Mouse (Mus musculus) MEL (cell line): ENCODE measurements at regions not wholly inside any gene's neighbourhood (a gene's known extent, or its start where the extent isn't known, plus 50 kb on each side); places are given as distances from the start of the nearest gene placed in this dataset.

Experiments used
- DNase-seq: peaks from one replicate; pipeline ENCODE4 v3.0.0; 2011; ENCODE audit warnings: low read depth, low spot score
- H3K27ac ChIP-seq: 2 replicates; pipeline ENCODE4 v1.5.1; 2012; ENCODE audit warnings: low read depth, mild to moderate bottlenecking, control low read depth, low read length, moderate library complexity; ENCODE audit not compliant: control insufficient read depth
- H3K27me3 ChIP-seq, 2 experiments: fragments of 150-350 bp in 1 of 2; sonication (generic) in 1 of 2; 2 replicates each; pipeline ENCODE4 v1.6.1; 2012; ENCODE audit warnings: low read length in 2 of 2, mild to moderate bottlenecking in 2 of 2, improper control_type of control experiment in 1 of 2, moderate library complexity in 1 of 2; ENCODE audit not compliant: insufficient read depth in 2 of 2, control insufficient read depth in 1 of 2
- H3K36me3 ChIP-seq, 2 experiments: 2 replicates each; pipeline ENCODE4 v1.6.1; 2012 to 2014; ENCODE audit warnings: low read length in 2 of 2, improper control_type of control experiment in 1 of 2, inconsistent platforms in 1 of 2, mild to moderate bottlenecking in 1 of 2; ENCODE audit not compliant: insufficient read depth in 2 of 2, control insufficient read depth in 1 of 2
- H3K4me1 ChIP-seq, 2 experiments: fragments of 150-350 bp in 1 of 2; sonication (generic) in 1 of 2; 2 replicates each; pipeline ENCODE4 v1.6.1; 2012; ENCODE audit warnings: low read length in 2 of 2, improper control_type of control experiment in 1 of 2, mild to moderate bottlenecking in 1 of 2; ENCODE audit not compliant: insufficient read depth in 2 of 2, control insufficient read depth in 1 of 2
- H3K4me3 ChIP-seq, 2 experiments: fragments of 150-350 bp in 1 of 2; sonication (generic) in 1 of 2; 2 replicates each; pipeline ENCODE4 v1.5.1; 2012; ENCODE audit warnings: low read depth in 2 of 2, low read length in 2 of 2, mild to moderate bottlenecking in 2 of 2, moderate library complexity in 2 of 2, control low read depth in 1 of 2, improper control_type of control experiment in 1 of 2; ENCODE audit not compliant: control insufficient read depth in 1 of 2, insufficient read depth in 1 of 2
- H3K79me2 ChIP-seq: 2 replicates; pipeline ENCODE4 v1.6.1; 2012; ENCODE audit warnings: mild to moderate bottlenecking, low read length, moderate library complexity; ENCODE audit not compliant: control insufficient read depth, poor library complexity, insufficient read depth
- H3K9ac ChIP-seq: 2 replicates; pipeline ENCODE4 v1.6.1; 2012; ENCODE audit warnings: low read depth, mild to moderate bottlenecking, control low read depth, low read length, moderate library complexity; ENCODE audit not compliant: control insufficient read depth, poor library complexity, severe bottlenecking
- H3K9me3 ChIP-seq: fragments of 150-350 bp; sonication (generic); replicated peaks from 2 replicates; pipeline ENCODE4 v1.6.1; 2012; ENCODE audit warnings: mild to moderate bottlenecking, low read length, improper control_type of control experiment, moderate library complexity; ENCODE audit not compliant: insufficient read depth
- BHLHE40 ChIP-seq: IDR thresholded peaks from 2 replicates; pipeline ENCODE4 v1.6.1; 2012; ENCODE audit warnings: low read depth, mild to moderate bottlenecking, inconsistent platforms, low read length, improper control_type of control experiment, borderline replicate concordance
- CTCF ChIP-seq, 3 experiments: IDR thresholded peaks in 2 of 3; conservative IDR thresholded peaks in 1 of 3; 2 replicates each; pipeline ENCODE4 v1.5.1; 2011 to 2012; ENCODE audit warnings: low read length in 3 of 3, low read depth in 2 of 3, mild to moderate bottlenecking in 2 of 3, improper control_type of control experiment in 1 of 3, inconsistent platforms in 1 of 3, mixed read lengths in 1 of 3, moderate library complexity in 1 of 3; ENCODE audit not compliant: control insufficient read depth in 1 of 3, insufficient read depth in 1 of 3, poor library complexity in 1 of 3, severe bottlenecking in 1 of 3
- E2F4 ChIP-seq: IDR thresholded peaks from 2 replicates; pipeline ENCODE4 v1.6.1; 2011; ENCODE audit warnings: low read depth, low read length, improper control_type of control experiment, borderline replicate concordance
- ELF1 ChIP-seq: IDR thresholded peaks from 2 replicates; pipeline ENCODE4 v1.6.1; 2014; ENCODE audit warnings: low read depth, mild to moderate bottlenecking, inconsistent platforms, low read length, improper control_type of control experiment, moderate library complexity
- EP300 ChIP-seq, 2 experiments: IDR thresholded peaks; 2 replicates each; pipeline ENCODE4 v1.6.1; 2011; ENCODE audit warnings: improper control_type of control experiment in 2 of 2, low read length in 2 of 2, low read depth in 1 of 2, mild to moderate bottlenecking in 1 of 2
- ETS1 ChIP-seq: IDR thresholded peaks from 2 replicates; pipeline ENCODE4 v1.6.1; 2012; ENCODE audit warnings: low read depth, mild to moderate bottlenecking, inconsistent platforms, low read length, improper control_type of control experiment, moderate library complexity
- HCFC1 ChIP-seq: IDR thresholded peaks from 2 replicates; pipeline ENCODE4 v1.6.1; 2012; ENCODE audit warnings: low read depth, mild to moderate bottlenecking, inconsistent platforms, low read length, improper control_type of control experiment, moderate library complexity
- JUND ChIP-seq: IDR thresholded peaks from 2 replicates; pipeline ENCODE4 v1.6.1; 2011; ENCODE audit warnings: low read depth, mild to moderate bottlenecking, improper control_type of control experiment, low read length
- KAT2A ChIP-seq: conservative IDR thresholded peaks from 2 replicates; pipeline ENCODE4 v1.6.1; 2012; ENCODE audit warnings: low read depth, low read length, improper control_type of control experiment, inconsistent platforms
- MAFK ChIP-seq: IDR thresholded peaks from 2 replicates; pipeline ENCODE4 v1.6.1; 2011; ENCODE audit warnings: low read depth, mild to moderate bottlenecking, low read length, improper control_type of control experiment, borderline replicate concordance
- MAX ChIP-seq: IDR thresholded peaks from 2 replicates; pipeline ENCODE4 v1.6.1; 2011; ENCODE audit warnings: low read length, improper control_type of control experiment
- MAZ ChIP-seq: IDR thresholded peaks from 2 replicates; pipeline ENCODE4 v1.6.1; 2012; ENCODE audit warnings: low read depth, mild to moderate bottlenecking, inconsistent platforms, low read length, improper control_type of control experiment
- MXI1 ChIP-seq: IDR thresholded peaks from 2 replicates; pipeline ENCODE4 v1.6.1; 2011; ENCODE audit warnings: mild to moderate bottlenecking, low read depth, low read length, improper control_type of control experiment
- MYB ChIP-seq: IDR thresholded peaks from 2 replicates; pipeline ENCODE4 v1.6.1; 2011; ENCODE audit warnings: mild to moderate bottlenecking, low read depth, low read length, improper control_type of control experiment
- MYC ChIP-seq: IDR thresholded peaks from 2 replicates; pipeline ENCODE4 v1.6.1; 2011; ENCODE audit warnings: low read depth, mild to moderate bottlenecking, low read length, improper control_type of control experiment, moderate library complexity
- NELFE ChIP-seq: IDR thresholded peaks from 2 replicates; pipeline ENCODE4 v1.6.1; 2011; ENCODE audit warnings: low read depth, low read length, improper control_type of control experiment
- NRF1 ChIP-seq: IDR thresholded peaks from 2 replicates; pipeline ENCODE4 v1.6.1; 2014; ENCODE audit warnings: low read depth, mild to moderate bottlenecking, inconsistent platforms, low read length, improper control_type of control experiment, moderate library complexity; ENCODE audit not compliant: poor library complexity, insufficient read depth, severe bottlenecking
- POLR2AphosphoS5 ChIP-seq: IDR thresholded peaks from 2 replicates; pipeline ENCODE4 v1.6.1; 2012; ENCODE audit warnings: low read depth, borderline replicate concordance, mild to moderate bottlenecking, inconsistent platforms, low read length, moderate library complexity, mixed read lengths
- RAD21 ChIP-seq: IDR thresholded peaks from 2 replicates; pipeline ENCODE4 v1.6.1; 2011; ENCODE audit warnings: mild to moderate bottlenecking, low read depth, low read length, improper control_type of control experiment
- RCOR1 ChIP-seq: IDR thresholded peaks from 2 replicates; pipeline ENCODE4 v1.6.1; 2012; ENCODE audit warnings: low read depth, mild to moderate bottlenecking, inconsistent platforms, low read length, improper control_type of control experiment
- SMC3 ChIP-seq: IDR thresholded peaks from 2 replicates; pipeline ENCODE4 v1.6.1; 2011; ENCODE audit warnings: low read depth, low read length, improper control_type of control experiment
- TAL1 ChIP-seq: IDR thresholded peaks from 2 replicates; pipeline ENCODE4 v1.6.1; 2012; ENCODE audit warnings: mild to moderate bottlenecking, inconsistent platforms, low read length, moderate library complexity, mixed read lengths
- TBP ChIP-seq: IDR thresholded peaks from 2 replicates; pipeline ENCODE4 v1.8.0; 2011; ENCODE audit warnings: low read depth, low read length, improper control_type of control experiment
- USF1 ChIP-seq: IDR thresholded peaks from 2 replicates; pipeline ENCODE4 v1.6.1; 2014; ENCODE audit warnings: low read depth, mild to moderate bottlenecking, inconsistent platforms, low read length, improper control_type of control experiment, moderate library complexity
- USF2 ChIP-seq, 2 experiments: IDR thresholded peaks; 2 replicates each; pipeline ENCODE4 v1.6.1; 2011 to 2012; ENCODE audit warnings: improper control_type of control experiment in 2 of 2, low read length in 2 of 2, borderline replicate concordance in 1 of 2, inconsistent platforms in 1 of 2, low read depth in 1 of 2, mild to moderate bottlenecking in 1 of 2; ENCODE audit not compliant: insufficient read depth in 1 of 2
- ZNF384 ChIP-seq: IDR thresholded peaks from 2 replicates; pipeline ENCODE4 v1.6.1; 2012; ENCODE audit warnings: low read depth, mild to moderate bottlenecking, inconsistent platforms, low read length, improper control_type of control experiment

DNA sequence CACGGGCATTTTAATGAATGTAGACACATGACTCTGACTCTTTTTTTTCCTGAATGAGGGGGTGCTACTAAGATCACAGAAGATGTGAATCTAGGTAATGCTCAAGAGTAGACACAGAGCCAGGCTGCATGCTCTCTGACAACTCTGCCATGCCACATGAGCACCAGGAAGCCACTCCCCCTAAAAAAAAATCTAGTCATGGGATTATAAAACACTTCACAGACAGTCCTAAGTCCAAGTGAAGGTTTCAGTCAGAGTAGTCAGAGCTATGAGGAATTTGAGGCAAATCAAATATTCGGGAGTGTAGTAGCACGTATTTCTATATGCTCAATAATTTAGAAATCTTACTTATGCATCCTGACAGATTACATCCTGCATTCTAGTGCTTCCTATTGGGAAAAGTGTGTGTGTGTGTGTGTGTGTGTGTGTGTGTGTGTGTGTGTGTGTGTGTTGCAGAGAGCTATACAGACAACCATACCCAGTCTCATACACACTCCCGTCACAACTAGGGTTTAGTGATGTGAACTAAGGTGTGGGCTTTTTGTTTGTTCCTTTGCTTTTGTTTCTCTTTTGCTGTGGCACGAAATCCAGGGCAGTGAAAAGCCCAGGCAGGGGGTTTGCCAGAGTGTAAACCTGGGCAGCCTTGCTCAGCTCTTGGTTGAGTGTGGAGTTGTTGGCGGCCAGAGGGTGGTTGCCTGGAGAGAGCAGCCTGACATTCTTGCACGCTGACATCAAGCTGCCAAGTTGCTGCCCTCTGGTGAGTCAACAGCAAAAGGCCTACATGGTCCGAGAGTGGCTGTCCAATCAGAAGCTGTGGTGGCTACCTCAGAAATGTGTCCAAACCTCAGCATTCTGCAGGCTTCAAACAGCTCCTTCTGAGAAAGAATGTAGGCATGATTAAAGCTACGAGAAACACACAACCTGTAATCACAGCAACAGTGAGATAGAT is 116.8 kb upstream of the Cdkn2b start:
- peaks cover 0 to 4% of the 10 kb centered on the region in 2 experiments; a peak in 2 of 4 replicates for H3K36me3 ChIP-seq
- no peak overlapping the region for H3K27ac ChIP-seq
- TF ChIP-seq MYC (no peak), KAT2A (no peak), POLR2AphosphoS5 (no peak), EP300 (IDR thresholded peaks at IDR 0.05; ENCODE audit: low read depth in 1 of 2, low read length in 2 of 2) (no peak), MXI1 (no peak), E2F4 (no peak), USF1 (no peak), BHLHE40 (no peak), RAD21 (no peak), USF2 (IDR thresholded peaks at IDR 0.05; ENCODE audit: borderline replicate concordance in 1 of 2, insufficient read depth in 1 of 2, low read depth in 1 of 2, low read length in 2 of 2) (no peak), MYB (no peak), NELFE (no peak), JUND (no peak), HCFC1 (no peak)
- no peak overlapping the region for H3K4me3 ChIP-seq
- DNase-seq: no peak
- no peaks in the 10 kb centered on the region for H3K27me3 ChIP-seq
- H3K4me1 ChIP-seq: no peaks in the 10 kb centered on the region; a peak in 1 of 4 replicates
- H3K9me3 ChIP-seq: no peaks in the 10 kb centered on the region
- no peaks in the 10 kb centered on the region for H3K79me2 ChIP-seq
- H3K9ac ChIP-seq: no peak overlapping the region

GRCm38 (mm10) chr4:89425916-89426315 is 115.1 kb upstream of the Cdkn2b start:
- Histone ChIP-seq H3K27me3 (no peaks in the 10 kb centered on the region), H3K9me3 (no peaks in the 10 kb centered on the region), H3K9ac (no peak overlapping the region), H3K36me3 (no peaks in the 10 kb centered on the region; a peak in 1 of 4 replicates), H3K79me2 (no peaks in the 10 kb centered on the region), H3K27ac (no peak overlapping the region), H3K4me1 (no peaks in the 10 kb centered on the region), H3K4me3 (no peak overlapping the region)
- no peak for TF ChIP-seq TBP
- TF ChIP-seq NRF1: no peak
- TF ChIP-seq NELFE: no peak
- no peak for TF ChIP-seq USF2 (IDR thresholded peaks at IDR 0.05; ENCODE audit: borderline replicate concordance in 1 of 2, insufficient read depth in 1 of 2, low read depth in 1 of 2, low read length in 2 of 2)
- TF ChIP-seq TAL1: no peak
- no peak for TF ChIP-seq ETS1
- TF ChIP-seq ELF1: no peak
- no peak for TF ChIP-seq ZNF384
- no peak for TF ChIP-seq CTCF (IDR thresholded peaks at IDR 0.05 in 2 of 3, conservative IDR thresholded peaks at IDR 0.05 in 1 of 3; ENCODE audit: control insufficient read depth in 1 of 3, insufficient read depth in 1 of 3, low read depth in 2 of 3, low read length in 3 of 3, poor library complexity in 1 of 3, severe bottlenecking in 1 of 3)
- no peak for TF ChIP-seq MAFK
- TF ChIP-seq MAX: no peak
- TF ChIP-seq SMC3: no peak
- no peak for TF ChIP-seq RCOR1
- no peak for TF ChIP-seq MAZ
- no peak for DNase-seq
